In the genomic region with DNA sequence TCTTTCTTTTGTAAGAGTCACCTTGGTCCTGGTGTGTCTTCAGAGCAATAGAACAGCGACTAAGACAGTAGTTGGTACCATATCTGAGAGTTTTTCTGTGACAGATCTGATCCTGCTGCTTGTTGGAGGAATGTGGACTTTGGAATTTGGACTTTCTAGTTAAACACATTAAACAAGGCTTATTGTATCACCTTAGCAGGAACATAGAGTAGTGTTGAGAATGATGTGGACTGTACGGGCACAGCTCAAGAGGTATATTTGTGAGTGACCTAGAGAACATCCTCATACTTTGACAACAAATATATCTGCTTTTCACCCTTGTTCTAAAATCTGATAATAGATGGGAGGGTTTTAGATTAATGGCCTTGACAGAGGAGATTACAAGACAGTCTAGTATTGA, we compare ENCODE assay signal across 16 mouse cellular contexts.
"Had no signal": no experiment of that assay in that cellular context is flagged by ENCODE, and none has a peak within 500 bp of the region (broad histone marks: within the 10 kb centered on the region; RNA-seq: fewer than 3 reads in every experiment).

No protein-coding gene starts in this region.

- H3K4me1 ChIP-seq: neural tube, embryonic 12.5 days; neural tube, embryonic 13.5 days; neural tube, embryonic 15.5 days; stomach, embryonic 15.5 days had no signal

- H3K9ac ChIP-seq: neural tube, embryonic 12.5 days; neural tube, embryonic 13.5 days; neural tube, embryonic 15.5 days; stomach, embryonic 15.5 days had no signal

- DNase-seq: retina, postnatal 1 day; right cerebral cortex, adult 18-20 months; right cerebral cortex, postnatal 14 days; right cerebral cortex, postnatal 25 days; right cerebral cortex, postnatal 4 days; spleen, adult 18-20 months; thymus, adult 18-20 months; thymus, adult 2 months; thymus, postnatal 14 days; thymus, postnatal 25 days; thymus, postnatal 36 days; thymus, postnatal 4 days had no signal

- H3K9me3 ChIP-seq: neural tube, embryonic 12.5 days; neural tube, embryonic 13.5 days; neural tube, embryonic 15.5 days; stomach, embryonic 15.5 days had no signal

- H3K27me3 ChIP-seq: neural tube, embryonic 12.5 days; neural tube, embryonic 13.5 days; neural tube, embryonic 15.5 days; stomach, embryonic 15.5 days had no signal

- H3K4me3 ChIP-seq: neural tube, embryonic 12.5 days; neural tube, embryonic 13.5 days; neural tube, embryonic 15.5 days; stomach, embryonic 15.5 days had no signal

- H3K4me2 ChIP-seq: neural tube, embryonic 12.5 days; neural tube, embryonic 13.5 days; neural tube, embryonic 15.5 days; stomach, embryonic 15.5 days had no signal

- H3K36me3 ChIP-seq: neural tube, embryonic 12.5 days; neural tube, embryonic 13.5 days; neural tube, embryonic 15.5 days; stomach, embryonic 15.5 days had no signal

- H3K27ac ChIP-seq: neural tube, embryonic 12.5 days; neural tube, embryonic 13.5 days; neural tube, embryonic 15.5 days; stomach, embryonic 15.5 days had no signal
